Mouse (Mus musculus): ENCODE data around the gene Cdk6.
"Not testable (repeated sequence)": the region's sequence is repeated elsewhere in the genome, so short reads cannot be mapped to it uniquely, and the experiment has no call there.

Cdk6 gene

GRCm38 (mm10) chr5:3341111-3341911 is at the start of gene Cdk6:
Gene Cdk6 (plus strand): TSS chr5:3341485.
- peak; percentile 43 for DNase-seq (ENCODE audit: low spot score)

DNA sequence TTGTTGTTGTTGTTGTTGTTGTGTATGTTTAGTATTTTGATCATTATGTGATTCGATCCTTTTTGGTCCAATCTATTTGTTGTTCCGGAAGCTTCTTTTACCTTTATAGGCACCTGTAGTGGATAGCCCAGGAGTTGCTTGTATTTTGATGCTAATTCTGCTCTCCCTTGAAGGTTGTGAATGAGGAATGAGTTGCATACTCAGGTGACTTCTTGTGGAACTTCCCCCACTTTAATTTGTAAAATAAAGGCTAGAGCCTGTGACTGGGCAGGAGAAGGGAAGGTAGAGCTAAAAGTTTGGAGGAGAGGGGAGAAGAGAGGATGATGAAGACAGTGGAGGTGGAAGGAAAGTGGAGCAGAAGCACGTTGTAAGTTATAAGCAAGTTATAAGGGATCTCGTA is 47.6 kb upstream of the Cdk6 start:
- no peak for DNase-seq (ENCODE audit: low spot score)

DNA sequence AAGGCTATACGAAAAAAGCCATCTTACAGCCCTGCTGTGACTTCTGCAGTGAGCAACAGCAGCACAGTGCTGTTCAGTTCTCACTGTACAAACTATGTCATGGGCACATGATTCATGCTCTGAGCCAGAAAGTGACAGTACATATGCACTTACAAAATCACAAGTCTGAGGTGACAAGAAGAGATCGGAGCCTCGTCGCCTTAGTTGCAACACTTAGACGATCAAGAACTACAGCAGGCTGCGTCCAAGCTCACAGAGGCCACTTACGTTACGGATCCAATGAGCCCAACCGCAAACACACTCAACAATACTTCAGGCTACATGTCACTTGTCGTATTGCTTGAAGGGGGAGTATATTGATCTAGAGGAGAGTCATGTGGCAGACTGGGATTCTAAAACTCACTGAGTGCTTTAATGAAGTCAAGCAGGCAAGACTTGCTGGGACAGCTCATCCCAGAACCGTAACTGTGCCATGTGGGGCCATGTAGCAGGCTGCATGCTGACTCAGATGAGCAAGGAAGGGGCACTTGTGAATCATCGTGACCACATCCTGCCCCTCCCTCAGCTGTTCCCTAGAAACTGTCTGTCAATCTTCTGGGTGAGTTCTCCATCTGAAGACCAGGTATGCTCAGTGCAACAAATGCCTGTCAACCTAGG is 40.4 kb upstream of the Cdk6 start:
- no peak for DNase-seq (ENCODE audit: low spot score)

- no peak for DNase-seq (ENCODE audit: low spot score)
Observed at GRCm38 (mm10) chr5:3301535-3301934, 39.8 kb upstream of the Cdk6 start.

DNA sequence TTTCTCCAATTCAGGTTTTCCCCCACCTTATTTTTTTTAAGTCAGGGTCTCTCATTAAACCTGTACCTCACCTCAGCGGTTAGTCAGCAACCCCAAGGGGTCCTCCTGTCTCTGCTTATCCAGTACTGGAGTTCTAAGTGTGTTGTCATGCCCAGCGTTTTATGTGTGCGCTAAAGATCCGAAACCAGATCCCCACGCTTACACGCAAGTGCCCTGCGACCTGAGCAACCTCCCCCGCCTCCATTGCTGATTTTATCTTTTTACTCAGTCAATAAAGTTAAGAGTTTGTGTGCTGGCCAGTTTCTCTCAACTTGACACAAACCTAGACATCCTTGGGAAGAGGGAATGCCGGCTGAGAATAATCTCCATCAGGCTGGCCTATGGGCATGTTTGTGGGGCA is 37.4 kb upstream of the Cdk6 start:
- no peak for DNase-seq (ENCODE audit: low spot score)

DNA sequence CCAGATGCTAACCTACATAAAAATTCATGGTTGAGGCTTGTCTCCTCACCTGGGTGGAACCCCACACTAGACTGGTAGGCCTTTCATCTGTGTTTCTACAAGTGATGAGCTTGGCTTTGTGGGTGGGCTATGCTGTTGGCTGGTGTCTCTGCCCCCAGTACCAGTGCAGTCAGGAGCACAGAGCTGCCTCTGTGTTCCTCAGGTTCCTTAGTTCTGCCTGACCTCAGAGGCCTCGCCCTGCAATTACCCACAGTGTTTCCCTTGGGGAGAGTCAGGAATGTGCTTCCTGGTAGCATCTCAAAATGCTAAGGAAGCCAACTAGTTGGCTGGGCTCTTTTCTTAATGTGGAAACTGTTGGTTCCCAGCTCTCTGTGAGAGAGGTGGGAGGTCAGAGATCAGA is 35.1 kb upstream of the Cdk6 start:
- no peak for DNase-seq (ENCODE audit: low spot score)

DNA sequence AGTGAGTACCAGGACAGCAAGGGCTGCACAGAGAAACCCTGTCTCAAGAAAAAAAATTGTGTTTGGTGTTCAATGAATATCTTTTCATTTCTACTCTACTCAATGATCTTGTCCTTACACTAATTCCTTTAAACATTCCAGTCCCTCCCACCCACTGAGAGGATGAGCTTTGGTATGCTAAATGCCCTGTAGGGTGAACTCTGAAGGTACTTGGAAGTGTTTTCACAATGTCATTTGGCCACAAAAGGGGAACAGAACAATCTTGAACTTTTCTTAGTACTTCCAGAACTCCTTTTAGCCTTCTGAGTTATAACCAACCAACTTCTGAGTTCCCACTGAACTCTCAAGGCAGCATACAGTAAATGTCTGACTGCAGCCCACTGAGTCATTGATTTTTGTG is 32.2 kb upstream of the Cdk6 start:
- DNase-seq (ENCODE audit: low spot score) = no peak

- no peak for DNase-seq (ENCODE audit: low spot score)
Observed at GRCm38 (mm10) chr5:3309587-3309986, 31.7 kb upstream of the Cdk6 start.

DNA sequence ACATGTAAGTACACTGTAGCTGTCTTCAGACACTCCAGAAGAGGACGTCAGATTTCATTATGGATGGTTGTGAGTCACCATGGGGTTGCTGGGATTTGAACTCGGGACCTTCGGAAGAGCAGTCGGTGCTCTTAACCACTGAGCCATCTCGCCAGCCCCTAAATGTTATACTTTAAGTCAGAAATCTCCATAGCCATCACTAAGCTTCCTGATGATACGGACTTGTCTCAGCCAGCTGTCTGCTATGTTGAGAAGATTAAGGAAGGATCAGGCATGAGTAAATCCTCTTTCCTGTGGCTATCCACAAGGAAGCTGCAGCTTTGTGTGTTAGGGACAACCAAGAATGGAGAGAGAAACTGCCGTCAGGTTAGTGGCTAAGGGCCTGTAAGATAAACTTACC is 30.1 kb upstream of the Cdk6 start:
- DNase-seq (ENCODE audit: low spot score) = not testable (repeated sequence)

DNA sequence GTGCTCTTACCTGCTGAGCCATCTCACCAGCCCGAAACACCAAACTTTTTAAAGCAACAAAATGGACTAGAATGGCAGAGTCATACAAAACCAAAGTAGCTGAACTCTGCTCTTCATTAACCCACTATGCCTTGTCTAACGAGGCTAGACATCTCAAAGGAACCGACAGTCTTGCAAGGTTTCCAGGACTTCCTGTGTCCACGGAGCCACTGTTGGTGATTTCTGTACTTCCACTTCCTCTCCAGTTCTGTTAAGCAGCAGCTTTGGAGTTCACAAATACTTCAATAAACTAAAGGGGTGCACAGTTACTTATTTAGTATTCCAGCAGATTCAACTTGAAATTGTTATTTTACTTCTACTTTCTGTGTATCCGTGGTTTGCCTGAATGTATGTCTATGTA is 23.6 kb upstream of the Cdk6 start:
- DNase-seq (ENCODE audit: low spot score) = not testable (repeated sequence)

DNA sequence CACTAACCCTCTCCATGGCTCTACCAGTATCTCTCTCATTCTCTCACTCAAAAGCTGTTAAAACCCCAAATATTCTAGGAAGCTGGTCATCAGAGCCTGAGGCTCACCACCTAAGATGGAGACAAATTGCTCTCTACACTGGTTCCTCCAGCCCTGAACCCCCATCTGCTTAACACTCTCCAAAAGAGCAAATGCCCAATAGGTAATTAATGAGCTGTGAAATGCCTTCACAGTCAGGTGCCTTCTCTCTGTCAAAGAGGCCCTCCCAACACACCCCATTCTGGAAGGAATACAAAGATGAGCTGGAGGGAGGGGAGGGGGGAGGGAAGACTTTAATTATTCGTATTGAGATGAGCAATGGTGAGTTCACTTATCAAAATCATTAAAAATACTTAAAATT is 21.1 kb upstream of the Cdk6 start:
- DNase-seq (ENCODE audit: low spot score) = no peak

GRCm38 (mm10) chr5:3322052-3322451 is 19.2 kb upstream of the Cdk6 start:
- DNase-seq (ENCODE audit: low spot score) = no peak

DNA sequence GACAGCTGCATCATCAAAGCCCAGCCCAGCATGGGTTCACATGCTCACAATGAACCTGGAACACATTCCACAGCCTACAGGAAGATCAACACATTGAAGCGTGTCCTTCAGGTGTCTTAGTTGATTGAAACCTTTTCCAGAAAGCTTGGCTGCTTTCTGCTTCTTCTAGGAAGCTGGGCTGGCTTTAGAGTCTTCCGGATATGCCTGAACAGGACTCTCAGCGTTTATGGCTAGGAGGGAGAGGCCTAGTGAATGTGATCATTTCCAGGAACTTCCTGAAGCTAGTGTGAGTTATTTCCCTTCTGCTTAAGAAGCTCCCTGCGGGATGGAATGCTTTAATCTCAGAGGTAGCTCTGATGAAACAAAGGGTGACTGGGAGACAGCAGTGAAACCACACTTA is 17.2 kb upstream of the Cdk6 start:
- no peak for DNase-seq (ENCODE audit: low spot score)

- no peak for DNase-seq (ENCODE audit: low spot score)
Observed at GRCm38 (mm10) chr5:3329361-3329760, 11.9 kb upstream of the Cdk6 start.

- DNase-seq (ENCODE audit: low spot score) = no peak
Observed at GRCm38 (mm10) chr5:3330932-3331331, 10.4 kb upstream of the Cdk6 start.

DNA sequence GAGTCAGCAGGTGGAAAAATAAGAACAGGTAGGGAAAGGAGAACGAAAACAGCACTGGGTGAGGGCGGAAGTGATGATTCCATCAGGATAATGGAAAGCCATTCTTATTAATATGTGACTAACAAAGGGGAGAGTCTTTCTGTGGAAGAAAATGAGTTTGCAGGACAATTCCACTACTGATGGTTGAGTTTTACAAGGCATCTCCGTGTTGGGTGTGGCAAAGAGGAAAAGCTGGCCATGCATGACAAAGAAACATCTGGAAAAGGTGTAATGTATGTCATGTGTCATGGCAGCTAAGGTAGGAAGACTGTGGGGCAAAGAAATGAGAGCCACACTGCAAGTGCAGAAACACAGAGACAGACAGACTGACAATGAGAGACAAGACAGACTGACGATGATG is 8.3 kb upstream of the Cdk6 start:
- DNase-seq (ENCODE audit: low spot score) = not testable (repeated sequence)

DNA sequence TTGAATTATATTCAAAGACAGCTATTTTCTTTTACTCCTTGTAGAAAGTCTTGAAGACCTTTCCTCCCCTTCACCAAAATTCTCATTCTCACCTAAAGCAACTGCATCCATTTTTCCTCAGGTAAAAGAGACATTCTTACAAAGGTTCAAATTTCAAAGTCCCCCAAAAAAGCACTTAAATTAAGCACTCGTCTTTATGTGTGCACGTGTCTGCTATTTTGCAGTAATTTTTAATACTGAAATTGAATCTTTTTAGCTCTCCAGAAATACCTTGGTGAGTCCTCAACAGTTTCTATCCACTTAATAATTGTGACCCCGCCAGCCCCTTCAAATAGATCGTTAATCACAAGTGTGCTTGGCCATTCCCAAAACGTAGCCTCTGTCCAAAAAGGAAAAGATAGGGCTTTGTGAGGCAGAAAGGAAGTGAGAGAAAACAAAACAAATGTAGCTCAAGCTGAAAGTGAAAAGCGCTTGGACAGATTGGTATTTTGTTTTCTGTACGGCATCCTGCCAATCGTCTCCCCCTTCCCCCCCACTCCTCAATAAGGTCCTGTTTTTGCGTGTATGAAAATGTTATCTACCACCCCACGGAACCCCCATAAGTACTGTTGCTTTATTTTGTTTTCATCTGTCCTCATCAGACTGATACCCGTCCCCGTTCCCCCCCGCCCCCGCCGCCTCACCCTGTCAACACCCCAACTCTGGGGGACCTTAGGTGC is 786 bp upstream of the Cdk6 start:
- DNase-seq (ENCODE audit: low spot score) = not testable (repeated sequence)

GRCm38 (mm10) chr5:3341931-3342770 is 866 bp downstream of the Cdk6 start:
- peak; percentile 41 for DNase-seq (ENCODE audit: low spot score)

DNA sequence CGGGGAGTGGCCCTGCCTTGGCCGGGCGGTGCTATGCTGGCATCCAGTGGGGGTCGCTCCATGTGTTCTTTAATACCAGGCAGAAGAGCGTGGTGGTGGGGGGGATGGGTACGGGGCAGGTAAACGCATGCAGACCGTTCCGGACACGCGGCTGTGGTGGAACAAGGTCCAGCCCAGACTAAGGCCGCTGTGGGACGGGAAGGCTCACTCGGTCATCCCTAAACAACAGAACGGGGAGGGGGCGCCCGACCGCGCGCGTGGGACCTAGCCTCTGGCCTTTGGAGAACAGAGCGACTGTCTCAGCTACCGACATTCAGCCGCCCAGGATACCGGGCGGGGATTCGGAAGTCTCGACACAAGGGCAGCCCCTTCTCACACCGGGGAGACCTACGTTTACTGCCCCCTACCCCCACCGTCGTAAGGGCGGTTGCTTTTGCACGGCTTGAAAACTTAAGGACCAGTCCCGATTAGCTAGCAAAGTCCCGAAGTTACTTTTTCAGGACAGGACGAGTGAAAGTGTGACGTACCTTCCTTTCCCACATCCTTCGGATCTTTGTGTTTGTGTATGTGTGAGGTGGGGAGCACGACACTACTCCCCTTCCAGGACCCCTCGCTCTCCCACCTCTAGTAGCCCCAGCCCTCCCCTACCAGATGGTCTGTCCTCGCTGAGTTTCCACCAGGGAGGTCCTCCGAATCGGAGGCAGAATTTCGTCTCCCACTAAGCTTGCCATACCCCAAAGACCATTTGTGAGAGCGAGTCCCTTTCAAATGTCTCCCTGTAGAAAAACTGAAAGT is 1.7 kb downstream of the Cdk6 start:
- peak; percentile 35 for DNase-seq (ENCODE audit: low spot score)

- peak; percentile 54 for DNase-seq (ENCODE audit: low spot score)
Observed at GRCm38 (mm10) chr5:3343566-3344080, 2.3 kb downstream of the Cdk6 start.

DNA sequence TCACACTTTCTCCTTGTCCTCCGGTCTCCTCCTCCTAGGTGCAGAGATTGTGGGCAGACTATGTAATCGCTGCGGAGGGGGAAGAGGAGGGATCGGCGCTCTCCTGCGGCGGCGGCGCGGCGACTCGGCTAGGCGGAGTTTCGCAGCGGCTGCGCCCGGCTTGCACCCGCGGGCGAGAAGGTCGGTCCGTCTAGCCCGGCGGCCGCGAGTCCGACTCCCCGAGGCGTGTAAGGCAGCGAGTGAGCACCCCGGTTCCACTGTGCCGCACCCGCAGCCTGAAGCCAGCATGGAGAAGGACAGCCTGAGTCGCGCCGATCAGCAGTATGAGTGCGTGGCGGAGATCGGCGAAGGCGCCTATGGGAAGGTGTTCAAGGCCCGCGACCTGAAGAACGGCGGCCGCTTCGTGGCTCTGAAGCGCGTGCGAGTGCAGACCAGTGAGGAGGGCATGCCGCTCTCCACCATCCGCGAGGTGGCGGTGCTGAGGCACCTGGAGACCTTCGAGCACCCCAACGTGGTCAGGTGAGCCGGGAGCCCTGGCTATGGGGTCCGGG is 2.9 kb downstream of the Cdk6 start:
- DNase-seq (ENCODE audit: low spot score) = peak; percentile 74
